Mouse (Mus musculus): Measurements from ENCODE around the gene Ucn3. TPM values are rescaled to one million over a fixed set of nuclear protein-coding genes. Genes with fewer than 3 reads are reported as not detected.
"Not testable (repeated sequence)": the region's sequence is repeated elsewhere in the genome, so short reads cannot be mapped to it uniquely, and the experiment has no call there.

Gene Ucn3
- polyA plus RNA-seq, 1 experiment from 2014 or later = not detected

- DNase-seq (ENCODE audit: low spot score) (no peak), ATAC-seq (ENCODE audit: low read depth) (no peak)
- H3K4me1 ChIP-seq (ENCODE audit: control insufficient read depth, insufficient read depth, low read length) = no peaks in the 10 kb centered on the region
- H3K4me3 ChIP-seq (ENCODE audit: low read depth, low read length) = no peak overlapping the region
- H3K27me3 ChIP-seq (replicated peaks; ENCODE audit: control insufficient read depth, insufficient read depth, low read length) = no peaks in the 10 kb centered on the region
- WGBS = 86% methylated on average over 5 of the region's 5 CpGs
- H3K9me3 ChIP-seq (ENCODE audit: control insufficient read depth, low read length) = no peaks in the 10 kb centered on the region
- H3K27ac ChIP-seq (replicated peaks; ENCODE audit: low read depth, low read length) = no peak overlapping the region
- H3K9ac ChIP-seq (ENCODE audit: low read depth, low read length) = no peak overlapping the region
- H3K36me3 ChIP-seq (ENCODE audit: control insufficient read depth, insufficient read depth, low read length) = no peaks in the 10 kb centered on the region
- H3K4me2 ChIP-seq (ENCODE audit: low read depth, low read length) = no peak overlapping the region
Measured at GRCm38 (mm10) chr13:3924483-3924882, 20.7 kb downstream of the Ucn3 start.

- no peak within 1 kb of the TSS; the same call in 1 of the 2 replicates for H3K27ac ChIP-seq (replicated peaks; ENCODE audit: low read depth, low read length)
- WGBS = 0% methylated on average over 48 of the region's 52 CpGs
Measured at GRCm38 (mm10) chr13:3917571-3918311, 27.4 kb downstream of the Ucn3 start, which contains the start of the genes Net1 and Tubal3. Gene Net1 (minus strand): TSS chr13:3918220. Gene Tubal3 (plus strand): TSS chr13:3918274.

GRCm38 (mm10) chr13:3913504-3913903 lies 31.6 kb downstream of the Ucn3 start:
- H3K4me3 ChIP-seq (ENCODE audit: low read depth, low read length) = no peak overlapping the region
- H3K4me2 ChIP-seq (ENCODE audit: low read depth, low read length) = no peak overlapping the region
- ATAC-seq (ENCODE audit: low read depth) (no peak), DNase-seq (ENCODE audit: low spot score) (no peak)
- no peaks in the 10 kb centered on the region for H3K9me3 ChIP-seq (ENCODE audit: control insufficient read depth, low read length)
- H3K27ac ChIP-seq (replicated peaks; ENCODE audit: low read depth, low read length) = no peak overlapping the region
- no peaks in the 10 kb centered on the region; the same call in 1 of the 2 replicates for H3K4me1 ChIP-seq (ENCODE audit: control insufficient read depth, insufficient read depth, low read length)
- no peak overlapping the region for H3K9ac ChIP-seq (ENCODE audit: low read depth, low read length)
- H3K36me3 ChIP-seq (ENCODE audit: control insufficient read depth, insufficient read depth, low read length) = peaks cover 9% of the 10 kb centered on the region; the same call in 1 of the 2 replicates
- H3K27me3 ChIP-seq (replicated peaks; ENCODE audit: control insufficient read depth, insufficient read depth, low read length) = no peaks in the 10 kb centered on the region
- 76% methylated on average over 4 of the region's 4 CpGs for WGBS

More at GRCm38 (mm10) chr13:3917571-3918311, 27.4 kb downstream of the Ucn3 start, which contains the start of the genes Net1 and Tubal3:
- Histone ChIP-seq H3K4me3 (ENCODE audit: low read depth, low read length) (peak within 1 kb of the TSS; percentile 75), H3K27me3 (replicated peaks; ENCODE audit: control insufficient read depth, insufficient read depth, low read length) (no peaks in the 10 kb centered on the region), H3K9ac (ENCODE audit: low read depth, low read length) (peak within 1 kb of the TSS; percentile 77), H3K4me1 (ENCODE audit: control insufficient read depth, insufficient read depth, low read length) (no peaks in the 10 kb centered on the region; the same call in 1 of the 2 replicates), H3K36me3 (ENCODE audit: control insufficient read depth, insufficient read depth, low read length) (peaks cover 9% of the 10 kb centered on the region; the same call in 1 of the 2 replicates), H3K9me3 (ENCODE audit: control insufficient read depth, low read length) (no peaks in the 10 kb centered on the region), H3K4me2 (ENCODE audit: low read depth, low read length) (peak within 1 kb of the TSS; percentile 79)
- peak; percentile 95 for DNase-seq (ENCODE audit: low spot score)
- peak; percentile 98 for ATAC-seq (ENCODE audit: low read depth)

GRCm38 (mm10) chr13:3910356-3910755 lies 34.8 kb downstream of the Ucn3 start:
- no peak overlapping the region for H3K27ac ChIP-seq (replicated peaks; ENCODE audit: low read depth, low read length)
- H3K4me1 ChIP-seq (ENCODE audit: control insufficient read depth, insufficient read depth, low read length) = no peaks in the 10 kb centered on the region
- no peak for ATAC-seq (ENCODE audit: low read depth)
- no peak overlapping the region for H3K4me2 ChIP-seq (ENCODE audit: low read depth, low read length)
- H3K4me3 ChIP-seq (ENCODE audit: low read depth, low read length) = no peak overlapping the region
- 87% methylated on average over 5 of the region's 5 CpGs for WGBS
- H3K9ac ChIP-seq (ENCODE audit: low read depth, low read length) = no peak overlapping the region
- no peaks in the 10 kb centered on the region for H3K27me3 ChIP-seq (replicated peaks; ENCODE audit: control insufficient read depth, insufficient read depth, low read length)
- no peak for DNase-seq (ENCODE audit: low spot score)
- H3K36me3 ChIP-seq (ENCODE audit: control insufficient read depth, insufficient read depth, low read length) = peaks cover 7% of the 10 kb centered on the region; the same call in 1 of the 2 replicates
- H3K9me3 ChIP-seq (ENCODE audit: control insufficient read depth, low read length) = no peaks in the 10 kb centered on the region

GRCm38 (mm10) chr13:3908262-3908661 lies 36.9 kb downstream of the Ucn3 start:
- H3K36me3 ChIP-seq (ENCODE audit: control insufficient read depth, insufficient read depth, low read length) = no peaks in the 10 kb centered on the region
- DNase-seq (ENCODE audit: low spot score) = no peak
- H3K4me3 ChIP-seq (ENCODE audit: low read depth, low read length) = no peak overlapping the region
- H3K4me2 ChIP-seq (ENCODE audit: low read depth, low read length) = no peak overlapping the region
- no peaks in the 10 kb centered on the region for H3K9me3 ChIP-seq (ENCODE audit: control insufficient read depth, low read length)
- H3K27me3 ChIP-seq (replicated peaks; ENCODE audit: control insufficient read depth, insufficient read depth, low read length) = no peaks in the 10 kb centered on the region
- no peaks in the 10 kb centered on the region; the same call in 1 of the 2 replicates for H3K4me1 ChIP-seq (ENCODE audit: control insufficient read depth, insufficient read depth, low read length)
- no peak overlapping the region for H3K27ac ChIP-seq (replicated peaks; ENCODE audit: low read depth, low read length)
- ATAC-seq (ENCODE audit: low read depth) = no peak
- H3K9ac ChIP-seq (ENCODE audit: low read depth, low read length) = no peak overlapping the region
- WGBS = 89% methylated on average over 4 of the region's 4 CpGs

- WGBS = 82% methylated on average over 6 of the region's 6 CpGs
Measured at GRCm38 (mm10) chr13:3907151-3907696, 37.9 kb downstream of the Ucn3 start.

GRCm38 (mm10) chr13:3899301-3899700 lies 45.8 kb downstream of the Ucn3 start:
- H3K4me3 ChIP-seq (ENCODE audit: low read depth, low read length) = no peak overlapping the region
- 93% methylated on average over 9 of the region's 9 CpGs for WGBS
- no peak for ATAC-seq (ENCODE audit: low read depth)
- no peak for DNase-seq (ENCODE audit: low spot score)
- no peaks in the 10 kb centered on the region; the same call in 1 of the 2 replicates for H3K4me1 ChIP-seq (ENCODE audit: control insufficient read depth, insufficient read depth, low read length)
- no peaks in the 10 kb centered on the region for H3K9me3 ChIP-seq (ENCODE audit: control insufficient read depth, low read length)
- H3K27ac ChIP-seq (replicated peaks; ENCODE audit: low read depth, low read length) = no peak overlapping the region
- H3K9ac ChIP-seq (ENCODE audit: low read depth, low read length) = no peak overlapping the region
- H3K4me2 ChIP-seq (ENCODE audit: low read depth, low read length) = no peak overlapping the region
- H3K27me3 ChIP-seq (replicated peaks; ENCODE audit: control insufficient read depth, insufficient read depth, low read length) = no peaks in the 10 kb centered on the region
- no peaks in the 10 kb centered on the region for H3K36me3 ChIP-seq (ENCODE audit: control insufficient read depth, insufficient read depth, low read length)

More at GRCm38 (mm10) chr13:3907151-3907696, 37.9 kb downstream of the Ucn3 start:
- Histone ChIP-seq H3K4me2 (ENCODE audit: low read depth, low read length) (no peak overlapping the region), H3K27ac (replicated peaks; ENCODE audit: low read depth, low read length) (no peak overlapping the region), H3K4me3 (ENCODE audit: low read depth, low read length) (no peak overlapping the region), H3K36me3 (ENCODE audit: control insufficient read depth, insufficient read depth, low read length) (no peaks in the 10 kb centered on the region), H3K4me1 (ENCODE audit: control insufficient read depth, insufficient read depth, low read length) (no peaks in the 10 kb centered on the region; the same call in 1 of the 2 replicates), H3K9me3 (ENCODE audit: control insufficient read depth, low read length) (no peaks in the 10 kb centered on the region), H3K9ac (ENCODE audit: low read depth, low read length) (no peak overlapping the region), H3K27me3 (replicated peaks; ENCODE audit: control insufficient read depth, insufficient read depth, low read length) (no peaks in the 10 kb centered on the region)
- ATAC-seq (ENCODE audit: low read depth) (no peak), DNase-seq (ENCODE audit: low spot score) (no peak)

GRCm38 (mm10) chr13:3898202-3898601 lies 46.9 kb downstream of the Ucn3 start:
- not testable (repeated sequence) for H3K4me3 ChIP-seq (ENCODE audit: low read depth, low read length); H3K4me2 ChIP-seq (ENCODE audit: low read depth, low read length); ATAC-seq (ENCODE audit: low read depth); H3K27me3 ChIP-seq (replicated peaks; ENCODE audit: control insufficient read depth, insufficient read depth, low read length); H3K36me3 ChIP-seq (ENCODE audit: control insufficient read depth, insufficient read depth, low read length); H3K9me3 ChIP-seq (ENCODE audit: control insufficient read depth, low read length); H3K4me1 ChIP-seq (ENCODE audit: control insufficient read depth, insufficient read depth, low read length); H3K27ac ChIP-seq (replicated peaks; ENCODE audit: low read depth, low read length); DNase-seq (ENCODE audit: low spot score); H3K9ac ChIP-seq (ENCODE audit: low read depth, low read length)
- WGBS = 96% methylated on average over 5 of the region's 5 CpGs

Data from embryonic facial prominence, embryonic 14.5 days (tissue).